Mouse (Mus musculus): ENCODE data around the gene Gm7861.
"Not testable (repeated sequence)": the region's sequence is repeated elsewhere in the genome, so short reads cannot be mapped to it uniquely, and the experiment has no call there.

Gene Gm7861

GRCm38 (mm10) chr8:21594408-21594807, at the start of gene Gm7861:
Gene Gm7861, minus strand, starts transcription at chr8:21594508.
- DNase-seq (ENCODE audit: low spot score) = not testable (repeated sequence)

DNA sequence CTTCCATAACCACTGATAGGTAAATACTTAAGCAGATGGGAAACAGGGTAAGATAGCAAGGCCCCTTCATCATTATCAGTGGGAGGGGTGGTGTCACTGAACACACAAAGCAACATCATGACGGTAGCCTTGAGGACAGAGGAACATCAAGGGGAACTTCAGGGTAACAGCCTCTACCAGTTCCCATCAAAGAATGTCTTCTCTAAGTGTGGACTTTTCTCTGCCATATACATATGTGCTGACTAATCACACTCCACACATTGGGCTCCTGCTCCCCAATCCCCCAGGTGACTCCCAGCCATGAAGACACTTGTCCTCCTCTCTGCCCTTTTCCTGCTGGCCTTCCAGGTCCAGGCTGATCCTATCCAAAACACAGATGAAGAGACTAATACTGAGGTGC, 23.6 kb upstream of the Gm7861 start, which contains the start of gene Defa26:
TSS of gene Defa26 (plus strand) at position 301 of the 400 bp plus-strand sequence.
- not testable (repeated sequence) for DNase-seq (ENCODE audit: low spot score)

DNA sequence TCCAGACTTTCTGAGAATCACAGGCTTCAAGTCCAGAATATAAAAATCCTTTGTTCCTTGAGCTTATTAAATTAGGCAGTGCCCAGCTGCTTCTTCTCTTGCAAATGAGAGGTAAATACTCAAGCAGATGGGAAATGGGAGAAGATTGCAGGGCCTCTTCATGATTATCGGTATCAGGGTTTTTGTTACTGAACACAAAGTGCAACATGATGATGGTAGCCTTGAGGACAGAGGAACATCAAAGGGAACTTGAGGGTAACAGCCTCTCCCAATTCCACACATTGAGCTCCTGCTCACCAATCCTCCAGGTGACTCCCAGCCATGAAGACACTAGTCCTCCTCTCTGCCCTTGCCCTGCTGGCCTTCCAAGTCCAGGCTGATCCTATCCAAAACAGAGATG, 11.6 kb downstream of the Gm7861 start, which contains the start of gene Defa28:
TSS of gene Defa28 (plus strand) at position 301 of the 400 bp plus-strand sequence.
- DNase-seq (ENCODE audit: low spot score) = not testable (repeated sequence)

GRCm38 (mm10) chr8:21565086-21565485, 29.2 kb downstream of the Gm7861 start, which contains the start of gene Defa37:
Gene Defa37, plus strand, starts transcription at chr8:21565386.
- not testable (repeated sequence) for DNase-seq (ENCODE audit: low spot score)

All from layer of hippocampus, adult 9-10 months (tissue).